Mouse (Mus musculus) inflammation-experienced regulatory T-cells, adult 6 months (primary cell): Measurements from ENCODE around the gene Litaf. TPM values are rescaled to one million over a fixed set of nuclear protein-coding genes. Genes with fewer than 3 reads are reported as not detected.
"Not testable (repeated sequence)": the region's sequence is repeated elsewhere in the genome, so short reads cannot be mapped to it uniquely, and the experiment has no call there.

Experiments used
- ATAC-seq: one replicate; pipeline ENCODE4 v1.8.0; 2017
- polyA plus RNA-seq, 3 experiments: library from polyadenylated mRNA; unstranded; fragments of 100-300 nt; shearing (Covaris generic); gene quantifications; one replicate each; pipeline ENCODE4 v1.2.1; 2017

Litaf gene
- polyA plus RNA-seq, 3 experiments from 2014 or later = 29.9 to 99.4 (median 39.3) TPM

DNA sequence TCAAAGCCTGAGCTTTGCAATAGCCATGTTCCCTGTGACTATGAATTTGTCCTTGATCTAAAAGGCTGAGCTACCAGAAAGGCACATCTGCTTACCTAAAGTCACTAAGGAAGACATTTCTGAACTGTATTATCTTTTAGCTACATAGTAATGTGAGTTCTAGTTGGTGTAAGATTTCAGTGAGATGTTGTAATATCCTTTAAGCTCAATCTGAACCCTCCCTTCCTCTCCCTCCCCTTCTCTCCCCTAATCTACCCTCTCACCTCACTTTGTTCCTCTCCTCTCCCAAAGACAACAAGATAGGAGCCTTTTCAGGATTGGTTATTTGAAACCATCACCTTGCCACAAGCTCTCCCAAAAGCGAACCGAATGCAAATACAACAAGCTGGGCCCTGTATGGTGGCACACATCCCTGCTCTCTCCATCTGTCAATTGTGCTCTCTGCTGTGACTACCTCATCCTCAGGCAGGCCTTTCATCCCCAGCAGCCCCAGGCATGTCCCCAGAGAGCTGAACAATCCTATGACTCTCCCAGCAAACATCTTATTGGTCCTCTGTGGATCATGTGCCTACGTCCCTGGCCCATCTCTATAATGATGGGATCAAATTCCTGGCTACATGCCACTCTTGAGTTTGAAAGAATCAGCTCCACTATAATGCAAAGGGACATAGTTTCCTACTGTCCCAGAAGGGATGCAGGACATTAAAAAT is 44.4 kb downstream of the Litaf start:
- ATAC-seq = no peak

DNA sequence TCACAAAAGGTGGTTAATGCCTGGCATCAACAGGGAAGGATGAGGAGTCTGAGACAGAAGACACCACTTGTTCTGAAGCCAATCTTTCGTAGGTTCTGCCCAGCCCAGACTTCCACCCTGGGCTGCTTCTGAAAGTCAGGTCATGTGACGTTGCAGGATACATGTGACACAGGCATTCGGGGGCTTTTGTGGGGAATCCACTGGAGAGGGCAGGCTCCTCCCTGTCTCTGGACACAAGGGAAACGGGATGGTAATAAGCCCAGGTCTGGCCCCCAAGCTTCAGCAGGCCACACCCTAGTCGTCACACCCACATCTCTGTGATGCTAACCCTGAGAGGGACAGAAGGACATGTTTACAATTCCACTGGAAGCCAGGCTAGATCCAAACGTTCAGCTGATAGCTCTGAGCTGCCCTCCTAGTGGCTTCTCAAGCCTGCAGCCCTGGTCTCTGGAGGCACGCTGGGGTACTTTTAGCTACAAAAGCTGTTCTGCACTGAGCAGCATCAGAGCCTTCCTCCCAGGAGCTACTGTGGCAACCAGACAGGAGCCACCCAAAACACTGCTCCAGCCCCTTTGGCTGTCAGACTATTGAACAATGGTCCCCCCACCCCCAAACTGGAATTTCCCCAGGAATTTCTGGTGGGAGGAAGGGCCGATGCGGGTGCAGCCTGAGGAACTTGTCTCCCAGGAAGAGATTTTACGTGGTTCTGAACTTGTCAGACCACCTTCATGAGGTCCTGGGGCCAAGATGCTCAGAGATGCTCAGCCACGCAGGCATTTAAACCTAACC is 48.0 kb downstream of the Litaf start:
- no peak for ATAC-seq

DNA sequence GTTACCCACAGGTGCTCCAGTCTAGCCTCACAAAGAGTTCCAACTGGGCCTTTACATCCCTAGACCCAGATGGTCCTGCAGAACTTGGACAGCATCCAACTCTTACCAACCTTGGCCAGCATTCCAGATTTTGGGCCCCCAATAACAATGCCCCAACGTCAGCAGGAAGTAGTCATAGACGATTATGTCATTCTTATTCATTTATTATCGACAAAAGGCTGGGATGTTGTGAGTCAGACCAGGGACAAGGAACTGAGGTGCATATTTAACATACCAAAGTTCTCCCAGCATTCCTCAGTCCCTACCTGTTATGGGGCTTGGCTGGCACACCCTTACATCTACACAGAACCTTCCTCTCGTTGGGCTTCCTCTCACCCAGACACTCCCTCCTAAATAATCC is 49.6 kb downstream of the Litaf start:
- no peak for ATAC-seq

DNA sequence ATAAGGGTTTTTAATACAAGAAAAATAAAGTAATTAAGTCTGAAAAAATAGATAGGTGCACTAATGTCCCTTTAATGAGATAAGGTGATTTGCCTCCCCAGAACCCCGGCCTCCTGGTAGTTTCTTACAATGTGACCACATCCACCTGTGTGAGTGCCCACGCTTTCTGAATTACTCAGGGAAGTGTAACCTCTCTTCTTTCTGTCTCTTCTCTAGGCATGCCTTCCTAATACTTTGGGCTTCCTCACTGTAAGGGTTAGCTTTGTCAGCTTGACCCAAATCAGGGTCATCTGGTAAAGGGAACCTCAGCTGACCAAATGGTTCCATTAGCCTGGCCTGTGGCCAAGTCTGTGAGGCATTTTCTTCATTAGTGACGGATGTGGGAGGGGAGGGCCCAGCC is 51.5 kb downstream of the Litaf start:
- peak; percentile 35 for ATAC-seq

DNA sequence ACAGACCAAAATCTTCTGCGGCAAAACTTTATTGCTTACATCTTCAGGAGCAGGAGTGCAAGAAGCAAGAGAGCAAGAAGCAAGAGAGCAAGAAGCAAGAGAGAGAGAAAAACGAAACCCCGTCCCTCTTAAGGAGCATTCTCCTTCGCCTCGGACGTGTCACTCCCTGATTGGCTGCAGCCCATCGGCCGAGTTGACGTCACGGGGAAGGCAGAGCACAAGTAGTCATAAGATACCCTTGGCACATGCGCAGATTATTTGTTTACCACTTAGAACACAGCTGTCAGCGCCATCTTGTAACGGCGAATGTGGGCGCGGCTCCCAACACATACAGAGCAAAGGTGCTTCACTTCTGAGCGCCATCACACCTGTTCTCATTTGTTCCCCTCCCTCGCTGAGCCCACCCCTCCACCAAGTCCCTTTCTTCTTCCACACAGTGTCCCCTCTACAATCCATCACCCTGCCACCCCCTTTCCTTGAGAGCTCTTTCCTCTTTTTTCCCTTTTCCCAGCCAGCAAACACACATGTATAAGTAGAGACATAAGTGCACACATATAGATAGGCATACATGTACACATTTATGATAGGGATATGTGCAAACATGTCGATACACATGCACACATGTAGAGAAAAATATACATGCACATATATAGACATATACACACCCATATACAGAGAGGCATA is 52.4 kb downstream of the Litaf start:
- ATAC-seq = not testable (repeated sequence)

DNA sequence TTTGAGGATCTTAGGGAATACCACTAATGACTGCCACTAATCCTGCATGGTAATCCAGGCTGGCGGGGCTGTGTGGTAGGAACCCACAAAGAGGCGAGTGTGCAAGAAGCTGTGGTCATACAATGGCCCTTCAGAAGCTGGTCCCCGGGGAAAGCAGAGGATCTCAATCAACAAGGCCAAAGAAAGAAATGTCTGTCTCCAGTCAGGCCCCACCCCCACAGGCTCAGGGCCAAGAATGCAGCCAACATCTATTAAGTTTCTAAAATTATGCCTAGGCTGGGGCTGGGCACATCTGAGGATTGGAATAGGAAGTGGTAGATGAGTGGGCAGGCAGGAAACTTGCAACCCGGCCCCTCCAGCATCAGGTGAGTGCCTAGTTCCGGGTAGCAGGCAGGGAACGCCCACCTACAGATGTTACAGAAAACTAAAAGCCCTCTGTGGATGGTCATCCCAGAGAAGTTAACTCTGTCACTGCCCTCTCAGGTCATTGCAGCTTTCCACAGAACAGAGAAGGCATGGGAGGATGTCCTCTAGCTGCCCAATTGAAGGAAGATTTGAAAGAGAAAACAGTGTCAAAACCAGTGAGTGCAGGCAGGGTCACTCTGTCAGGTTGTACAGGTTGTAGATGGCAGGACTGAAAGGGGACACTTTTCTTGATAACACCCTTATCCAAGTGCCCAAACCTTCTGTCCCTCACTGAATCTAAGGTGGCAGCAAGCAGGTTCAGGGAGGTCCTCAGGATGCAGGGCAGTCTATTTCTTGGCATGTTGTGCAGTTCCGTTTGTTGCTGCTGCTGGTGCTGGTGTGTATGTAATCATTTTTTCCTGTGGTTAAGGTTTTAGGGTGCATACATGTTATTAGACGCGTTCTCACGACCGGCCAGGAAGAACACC is 53.1 kb downstream of the Litaf start:
- peak; percentile 92 for ATAC-seq

DNA sequence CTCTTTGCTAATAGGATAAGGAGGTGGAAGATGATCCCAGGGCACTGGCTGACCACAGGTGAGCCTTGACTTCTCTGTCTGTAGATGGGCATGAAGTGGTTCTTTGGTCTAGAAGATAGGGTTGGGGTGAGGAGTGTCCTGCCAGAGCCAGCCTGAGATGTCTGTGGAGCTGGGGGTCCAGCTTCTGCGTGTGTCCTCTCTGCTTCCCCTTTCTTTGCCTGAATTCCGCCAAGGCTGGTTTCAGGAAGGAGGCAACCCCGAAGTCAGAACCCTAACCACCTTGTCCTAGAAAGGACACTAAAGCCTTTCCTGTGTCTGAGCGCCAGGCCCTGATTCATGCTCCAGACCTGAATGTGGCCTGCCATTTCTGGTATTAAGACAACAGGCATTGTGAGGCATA is 54.0 kb downstream of the Litaf start:
- ATAC-seq = no peak

DNA sequence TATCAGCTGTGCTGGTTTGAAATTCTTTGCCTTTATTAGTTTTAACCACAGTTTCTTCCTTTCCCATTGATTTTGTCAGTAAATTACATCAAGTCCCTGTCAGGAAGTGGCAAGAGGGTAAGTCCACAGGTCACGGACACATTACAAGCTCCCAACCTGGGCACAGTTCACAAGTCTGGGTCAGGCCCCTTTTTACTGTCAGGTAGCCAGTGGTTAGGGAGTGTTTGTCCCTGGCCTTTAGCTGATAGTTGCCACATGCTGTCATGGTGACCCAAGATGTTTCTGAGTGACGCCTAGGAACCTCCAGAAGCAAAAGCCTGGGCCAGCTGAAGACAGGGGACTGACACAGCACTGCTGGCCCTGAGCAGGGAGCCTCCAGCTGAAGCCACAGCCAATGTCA is 54.8 kb downstream of the Litaf start:
- no peak for ATAC-seq

DNA sequence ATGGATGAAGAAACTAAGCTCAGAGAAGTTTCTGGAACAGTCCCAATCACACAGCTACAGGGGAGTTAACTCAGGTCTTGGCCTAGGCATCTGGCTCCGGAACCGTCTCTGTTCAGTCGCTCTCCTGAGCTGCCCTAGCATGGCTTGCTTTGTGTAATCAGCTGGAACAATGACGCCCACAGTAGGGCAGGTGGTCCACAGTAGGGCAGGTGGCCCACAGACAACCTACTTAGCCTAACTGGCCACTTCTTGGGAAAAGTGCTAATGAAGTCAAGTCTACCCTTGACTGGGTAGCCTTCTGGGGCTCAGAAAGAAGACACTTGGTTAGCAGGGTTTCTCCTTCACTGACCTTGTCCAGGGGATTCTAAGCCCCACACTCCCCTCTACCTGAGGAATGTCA is 55.7 kb downstream of the Litaf start:
- no peak for ATAC-seq

DNA sequence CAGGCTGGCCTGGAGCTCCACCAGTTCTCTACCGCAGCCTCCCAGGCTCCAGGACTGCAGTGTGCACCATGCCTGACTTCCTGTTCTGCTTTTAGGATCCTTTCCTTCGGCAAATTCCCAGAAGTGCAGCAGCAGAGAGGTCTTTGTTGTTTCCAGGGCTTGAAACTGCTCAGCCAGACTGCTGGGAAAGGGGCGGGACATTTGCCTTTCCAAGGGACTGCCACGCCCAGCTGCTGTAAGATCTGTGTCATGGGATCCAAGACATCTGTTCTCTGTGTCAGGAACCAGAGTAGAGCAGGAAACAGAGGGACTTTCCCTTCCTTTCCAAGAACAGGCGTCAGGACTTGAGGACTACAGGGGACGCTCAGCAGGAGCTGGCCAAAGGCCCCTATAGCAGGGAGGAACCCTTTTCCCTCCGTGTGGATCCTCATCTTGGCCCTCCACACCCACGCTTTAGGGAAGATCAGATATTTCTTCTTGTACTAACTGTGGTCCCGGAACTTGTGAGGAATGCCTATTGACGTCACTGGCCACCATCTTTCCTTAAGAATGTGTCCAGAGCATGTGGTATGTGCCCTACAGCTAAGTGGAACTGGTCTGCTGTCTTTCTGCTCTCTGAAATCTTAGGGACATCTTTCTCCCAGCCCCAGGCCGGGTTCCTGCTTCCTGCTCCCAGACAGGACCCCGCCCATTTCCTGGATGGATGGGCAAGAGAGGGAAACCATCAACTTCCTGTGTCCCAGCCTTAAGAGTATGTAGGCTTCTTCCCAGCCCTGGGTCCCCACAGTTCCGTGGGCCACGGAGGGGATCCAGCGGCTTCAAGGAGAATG is 57.6 kb downstream of the Litaf start:
- ATAC-seq = no peak

DNA sequence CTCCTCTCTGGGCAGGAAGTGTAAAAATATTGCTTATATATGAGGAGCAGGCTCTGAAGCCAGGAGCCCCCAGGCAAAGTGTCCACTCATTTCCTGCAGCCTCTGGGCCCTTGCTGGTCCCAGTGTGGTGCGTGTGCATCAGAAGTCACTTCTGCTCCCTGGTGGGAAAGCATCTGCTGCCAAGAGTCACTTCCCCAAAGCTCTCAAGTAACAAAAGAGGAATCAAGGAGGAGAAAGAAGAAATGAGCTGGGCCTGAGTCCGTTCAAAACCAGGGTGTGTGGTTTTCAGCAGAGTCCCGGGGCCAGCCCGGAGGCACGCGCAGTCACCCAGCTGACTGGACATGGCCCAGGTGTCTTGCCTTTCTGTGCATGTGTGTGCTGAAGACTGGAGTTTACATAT is 59.9 kb downstream of the Litaf start:
- ATAC-seq = no peak

DNA sequence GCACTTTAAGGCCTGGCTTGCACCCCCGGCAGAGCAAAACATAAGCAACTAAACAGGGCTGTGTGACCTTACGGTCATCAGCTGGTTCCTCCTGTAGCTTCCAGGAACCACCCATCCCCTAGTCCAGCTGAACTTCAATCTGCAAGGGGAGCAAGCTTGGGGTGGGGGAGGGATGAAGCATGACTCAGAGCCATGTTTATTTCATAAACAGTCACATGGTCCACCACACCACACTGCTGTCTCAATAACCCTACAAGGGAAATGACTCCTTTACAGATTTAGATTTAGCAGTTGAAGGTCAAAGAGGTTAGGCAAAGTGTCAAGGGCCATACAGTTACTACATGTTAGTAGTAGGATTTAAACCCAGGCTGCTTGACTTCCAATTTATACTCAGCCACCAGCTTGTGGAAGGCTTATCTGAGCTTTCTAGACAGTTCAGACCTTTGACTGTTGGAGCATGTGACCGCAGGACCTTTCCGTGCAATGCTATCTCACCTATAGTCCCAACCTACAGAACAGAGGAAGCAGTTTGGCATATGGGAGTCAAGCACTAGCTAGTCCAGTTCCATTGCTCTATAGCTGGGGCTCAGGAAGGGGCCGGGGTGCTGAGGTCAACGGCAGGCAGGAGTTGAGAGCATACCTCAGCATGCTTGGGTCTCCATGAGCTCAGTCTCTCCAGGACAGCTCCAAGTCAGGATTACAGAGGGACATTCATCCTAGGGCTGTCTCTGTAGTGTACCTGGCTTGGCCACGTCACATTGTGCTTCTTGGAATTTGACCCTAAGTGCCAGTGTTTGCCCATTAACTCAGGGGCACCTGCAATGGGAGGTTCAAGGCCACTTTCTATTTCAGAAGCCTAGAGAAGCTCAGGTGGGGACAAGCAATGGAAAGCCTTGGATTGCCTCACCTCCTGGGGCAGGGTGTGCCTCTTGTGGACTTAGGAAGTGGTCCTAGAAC is 64.0 kb downstream of the Litaf start:
- no peak for ATAC-seq

DNA sequence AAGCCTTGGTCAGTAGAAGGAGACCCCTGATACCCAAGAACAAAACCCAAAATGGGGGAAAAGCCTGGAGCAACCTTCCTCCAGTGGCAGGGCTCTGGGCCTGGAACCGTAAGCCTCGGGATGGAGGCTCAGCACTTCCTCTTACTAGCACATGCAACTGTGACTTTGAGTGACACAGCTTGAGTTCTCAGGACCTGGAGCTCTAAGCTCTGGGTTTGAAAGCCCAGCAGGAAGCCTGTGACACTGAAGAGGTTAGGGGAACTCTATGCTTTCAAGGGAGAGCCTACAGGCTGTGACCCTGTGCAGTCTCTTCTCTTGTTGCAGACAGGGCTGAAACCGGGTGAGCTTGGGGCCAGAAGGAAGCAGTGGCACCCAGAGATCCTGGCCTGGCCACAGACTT is 66.1 kb downstream of the Litaf start:
- ATAC-seq = no peak

DNA sequence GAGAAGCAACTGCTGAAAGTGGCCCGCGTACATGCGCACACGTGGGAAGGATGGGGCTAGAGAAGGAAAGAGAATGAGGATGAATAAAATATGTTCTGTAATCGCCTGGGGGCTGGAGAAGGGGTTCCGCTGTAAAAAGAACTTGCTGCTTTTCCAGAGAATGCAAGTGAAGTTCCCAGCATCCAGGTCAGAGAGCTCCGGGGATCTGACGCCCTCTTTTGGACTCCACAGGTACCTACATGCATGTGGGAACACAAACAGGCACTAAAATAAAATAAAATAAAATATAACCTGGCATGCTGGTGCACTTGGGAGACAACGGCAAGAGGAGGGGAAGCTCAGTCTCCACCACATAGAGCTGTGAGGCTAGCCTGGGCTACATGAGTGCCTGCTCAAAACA is 67.7 kb downstream of the Litaf start:
- ATAC-seq = no peak

DNA sequence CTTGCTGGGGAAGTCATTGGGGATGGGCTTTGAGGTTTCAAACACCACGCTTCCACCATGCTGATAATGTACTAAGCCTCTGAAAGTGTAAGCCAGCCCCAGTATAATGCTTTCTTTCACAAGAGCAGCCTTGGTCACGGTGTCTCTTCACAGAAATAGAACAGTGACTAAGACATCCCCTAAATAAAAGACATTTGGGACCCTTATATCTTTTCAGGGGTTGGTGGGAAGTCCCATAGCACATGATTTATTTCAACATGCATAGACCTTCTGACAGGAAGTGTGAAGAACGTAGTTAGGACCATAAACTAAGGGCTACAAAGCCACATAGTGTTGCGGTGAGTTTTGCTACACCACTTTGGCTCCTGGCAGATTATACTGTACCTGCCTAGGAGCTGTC is 69.4 kb downstream of the Litaf start:
- ATAC-seq = no peak

DNA sequence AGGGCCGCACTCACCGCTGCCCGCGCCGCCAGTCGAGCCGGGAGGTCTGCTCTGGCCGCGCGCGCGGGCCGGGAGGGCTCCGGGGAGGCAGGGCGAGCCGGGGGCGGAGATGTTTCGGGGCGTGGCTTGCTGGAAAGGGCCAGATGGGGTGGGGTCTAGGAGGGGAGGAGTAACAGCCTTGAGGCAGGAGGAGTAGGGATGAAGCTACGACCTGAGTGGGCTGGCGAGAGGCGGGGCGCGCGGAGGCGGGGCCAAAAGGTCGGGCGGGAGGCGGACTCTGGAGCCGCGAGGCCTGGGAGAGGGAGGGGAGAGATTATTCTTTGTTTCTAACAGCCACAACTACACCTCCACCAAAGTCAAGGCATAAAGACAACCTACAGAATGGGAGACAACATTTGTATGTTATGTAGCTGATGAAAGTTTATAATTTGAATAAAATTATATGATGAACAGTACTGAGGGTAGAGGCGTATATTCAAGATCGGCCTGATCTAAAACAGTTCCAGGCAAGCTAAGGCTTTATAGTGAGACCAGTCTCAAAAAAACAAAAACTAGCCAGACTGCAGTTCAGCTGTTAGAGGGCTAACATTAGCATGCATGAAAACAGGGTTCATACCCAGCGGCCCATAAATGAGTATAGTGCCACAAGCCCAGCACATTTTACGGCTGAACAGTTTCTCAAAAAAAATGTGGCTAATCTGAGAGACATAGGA is 72.8 kb downstream of the Litaf start:
- peak; percentile 86 for ATAC-seq

DNA sequence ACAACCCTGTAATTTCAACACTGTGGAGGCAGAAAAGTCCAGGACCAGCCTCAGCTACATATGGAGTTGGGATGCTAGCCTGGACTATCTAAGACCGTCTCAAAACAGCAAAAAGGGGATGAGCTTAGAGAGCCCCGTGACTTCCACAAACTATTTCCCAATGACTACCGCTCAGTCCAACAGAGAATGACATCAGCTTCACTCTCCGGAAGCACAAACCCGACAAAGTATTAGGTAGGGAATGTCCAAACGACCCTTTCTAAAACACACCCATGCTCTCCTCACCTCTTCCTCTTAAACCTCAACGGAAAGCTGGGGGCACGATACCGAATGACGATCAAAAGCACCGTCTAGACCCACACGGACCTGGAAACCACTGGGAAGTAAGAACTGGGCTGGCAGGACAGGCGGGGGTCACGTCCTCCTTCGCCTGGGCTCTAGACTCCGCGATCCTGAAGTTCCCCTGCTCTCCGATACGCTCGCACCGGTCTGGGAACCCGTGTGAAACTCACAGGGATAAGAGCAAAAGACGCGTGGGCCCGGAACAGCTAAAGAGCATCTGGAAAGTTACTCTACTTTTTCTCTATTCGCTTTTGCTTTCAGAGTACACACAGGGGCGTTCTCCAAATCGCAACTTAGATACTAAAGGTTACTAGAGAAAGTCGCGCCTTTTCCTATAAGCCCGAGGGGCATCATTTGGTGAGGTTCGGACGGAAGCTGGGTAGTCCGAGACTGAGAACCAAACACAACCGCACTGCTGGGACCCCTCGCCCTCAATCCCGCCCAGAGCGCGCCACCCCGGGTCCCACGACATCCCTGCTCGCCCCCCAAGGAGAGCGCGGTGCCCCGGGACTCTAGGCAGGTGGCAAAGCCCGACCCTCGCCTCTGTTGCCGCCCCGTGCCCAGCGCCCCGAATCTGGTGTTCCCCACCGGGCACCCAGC is 73.6 kb downstream of the Litaf start:
- peak; percentile 51 for ATAC-seq

DNA sequence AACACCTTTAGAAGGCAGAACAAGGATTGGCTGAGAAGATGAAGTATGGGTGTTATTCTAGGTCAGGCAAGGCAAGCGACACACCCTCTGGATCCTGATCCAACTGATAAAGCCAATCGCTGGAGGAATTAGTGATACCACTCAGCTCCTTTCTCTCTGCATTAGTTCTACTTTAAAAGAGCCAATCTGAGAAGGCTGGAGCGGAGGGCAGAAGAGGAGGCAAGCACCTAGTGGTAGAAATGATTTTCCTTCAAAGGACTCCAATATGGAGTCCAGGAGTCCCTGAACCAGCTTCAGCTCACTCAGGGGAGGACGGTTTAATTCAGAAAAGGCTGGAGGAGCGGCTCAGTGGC is 74.2 kb downstream of the Litaf start:
- peak; percentile 26 for ATAC-seq

DNA sequence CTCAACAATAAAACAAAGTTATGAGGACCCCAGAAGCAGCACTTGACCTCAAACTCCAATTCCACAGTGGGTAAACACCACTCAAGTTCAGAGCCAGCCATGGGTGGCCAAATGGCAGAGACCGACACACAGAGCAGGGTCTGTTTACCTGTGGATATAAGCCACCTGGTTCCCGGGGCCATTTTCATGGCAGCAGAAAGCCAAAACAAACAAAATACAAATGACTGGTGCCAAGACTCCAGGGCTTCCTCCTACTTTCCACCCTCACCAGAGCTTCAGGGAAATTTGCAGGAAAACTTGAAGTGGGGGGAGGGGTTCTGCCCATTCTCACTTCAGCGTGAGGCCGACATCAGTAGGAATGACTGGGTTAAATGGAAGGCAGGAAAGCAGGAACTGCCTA is 75.2 kb downstream of the Litaf start:
- ATAC-seq = no peak
